26 mouse cellular contexts compared by ENCODE assay signal in genomic region chr4:109662271-109662670, GRCm38 (mm10). TPM values are rescaled to one million over a fixed set of nuclear protein-coding genes. Genes with fewer than 3 reads are reported as not detected.
A peak's percentile ranks its signal among the peaks of the same experiment; 100 is the strongest.
DNase-seq lines count a peak whose midpoint lies in the region; ATAC-seq lines count a peak whose summit lies in the region.
"Had no signal": no experiment of that assay in that cellular context is flagged by ENCODE, and none has a peak within 500 bp of the region (broad histone marks: within the 10 kb centered on the region; RNA-seq: fewer than 3 reads in every experiment).

No protein-coding gene starts in this region.

- 14% methylated on average over 5 of the region's 5 CpGs for WGBS in midbrain, embryonic 14.5 days
- 8% methylated on average over 5 of the region's 5 CpGs for WGBS in midbrain, embryonic 13.5 days
- 5% methylated on average over 5 of the region's 5 CpGs for WGBS in embryonic facial prominence, embryonic 10.5 days
- WGBS in forebrain, embryonic 13.5 days = 17% methylated on average over 5 of the region's 5 CpGs

- no peak for ATAC-seq in midbrain, embryonic 14.5 days (ENCODE audit: low FRiP score, low TSS enrichment)
- ATAC-seq in midbrain, embryonic 13.5 days = no peak
- no peak for ATAC-seq in forebrain, embryonic 13.5 days
- ATAC-seq: forebrain, postnatal 0 days; intestine, postnatal 0 days; lung, postnatal 0 days; Patski had no signal

- H3K4me3 ChIP-seq in midbrain, embryonic 14.5 days (replicated peaks; ENCODE audit: low read depth, low read length) = no peak overlapping the region
- H3K4me3 ChIP-seq in midbrain, embryonic 13.5 days (replicated peaks) = no peak overlapping the region
- no peak overlapping the region for H3K4me3 ChIP-seq in embryonic facial prominence, embryonic 10.5 days
- no peak overlapping the region for H3K4me3 ChIP-seq in forebrain, embryonic 13.5 days
- H3K4me3 ChIP-seq: embryonic facial prominence, embryonic 15.5 days; forebrain, embryonic 10.5 days; heart, adult 2 months; heart, embryonic 15.5 days; kidney, embryonic 15.5 days; left cerebral cortex, adult 2 months had no signal

- H3K27ac ChIP-seq in midbrain, embryonic 14.5 days (replicated peaks; ENCODE audit: low read depth, low read length) = no peak overlapping the region
- no peak overlapping the region for H3K27ac ChIP-seq in midbrain, embryonic 13.5 days
- no peak overlapping the region for H3K27ac ChIP-seq in embryonic facial prominence, embryonic 10.5 days (replicated peaks)
- no peak overlapping the region for H3K27ac ChIP-seq in forebrain, embryonic 13.5 days
- H3K27ac ChIP-seq: embryonic facial prominence, embryonic 15.5 days; forebrain, embryonic 10.5 days; heart, adult 2 months; heart, embryonic 15.5 days; kidney, embryonic 15.5 days; left cerebral cortex, adult 2 months; macrophage had no signal

- H3K4me2 ChIP-seq in midbrain, embryonic 14.5 days (ENCODE audit: low read length) = no peak overlapping the region
- no peak overlapping the region for H3K4me2 ChIP-seq in midbrain, embryonic 13.5 days (replicated peaks)
- H3K4me2 ChIP-seq in forebrain, embryonic 13.5 days = no peak overlapping the region
- H3K4me2 ChIP-seq: embryonic facial prominence, embryonic 15.5 days; heart, embryonic 15.5 days; kidney, embryonic 15.5 days had no signal

- H3K9ac ChIP-seq in midbrain, embryonic 14.5 days (replicated peaks; ENCODE audit: low read length) = no peak overlapping the region
- H3K9ac ChIP-seq in midbrain, embryonic 13.5 days (replicated peaks) = no peak overlapping the region
- H3K9ac ChIP-seq in forebrain, embryonic 13.5 days = no peak overlapping the region
- H3K9ac ChIP-seq: embryonic facial prominence, embryonic 15.5 days; forebrain, postnatal 0 days; heart, embryonic 15.5 days; kidney, embryonic 15.5 days had no signal

- peaks cover 17% of the 10 kb centered on the region for H3K4me1 ChIP-seq in midbrain, embryonic 14.5 days (ENCODE audit: control insufficient read depth, insufficient read depth, low read length)
- H3K4me1 ChIP-seq in midbrain, embryonic 13.5 days (replicated peaks) = peaks cover 34% of the 10 kb centered on the region
- H3K4me1 ChIP-seq in embryonic facial prominence, embryonic 10.5 days = peaks cover 26% of the 10 kb centered on the region
- H3K4me1 ChIP-seq in forebrain, embryonic 13.5 days = peaks cover 36% of the 10 kb centered on the region

- no peaks in the 10 kb centered on the region for H3K36me3 ChIP-seq in midbrain, embryonic 14.5 days (ENCODE audit: control insufficient read depth, insufficient read depth, low read length)
- H3K36me3 ChIP-seq in midbrain, embryonic 13.5 days = no peaks in the 10 kb centered on the region
- H3K36me3 ChIP-seq in embryonic facial prominence, embryonic 10.5 days (replicated peaks) = no peaks in the 10 kb centered on the region
- no peaks in the 10 kb centered on the region for H3K36me3 ChIP-seq in forebrain, embryonic 13.5 days (ENCODE audit: poor library complexity, severe bottlenecking)
- H3K36me3 ChIP-seq: embryonic facial prominence, embryonic 15.5 days; forebrain, embryonic 10.5 days; heart, embryonic 15.5 days; kidney, embryonic 15.5 days had no signal

- H3K9me3 ChIP-seq in midbrain, embryonic 14.5 days (ENCODE audit: control insufficient read depth, low read length) = no peaks in the 10 kb centered on the region
- no peaks in the 10 kb centered on the region for H3K9me3 ChIP-seq in midbrain, embryonic 13.5 days
- no peaks in the 10 kb centered on the region for H3K9me3 ChIP-seq in embryonic facial prominence, embryonic 10.5 days
- no peaks in the 10 kb centered on the region for H3K9me3 ChIP-seq in forebrain, embryonic 13.5 days (replicated peaks)
- H3K9me3 ChIP-seq: embryonic facial prominence, embryonic 15.5 days; forebrain, embryonic 10.5 days; heart, embryonic 15.5 days; kidney, embryonic 15.5 days had no signal

- DNase-seq in heart, adult 11 months = peak; percentile 37
- no peak for DNase-seq in heart, adult 9 months (ENCODE audit: low spot score in 2 of 2)
- peak; percentile 19 for DNase-seq in midbrain, embryonic 14.5 days
- peak; percentile 46 for DNase-seq in Muller cell, postnatal 12 days (ENCODE audit: inconsistent ontology term)
- peak; percentile 15 for DNase-seq in embryonic facial prominence, embryonic 10.5 days (ENCODE audit: low spot score)
- no peak for DNase-seq in ovary, postnatal 14 days (ENCODE audit: low spot score)
- DNase-seq: adrenal gland, postnatal 25 days; cerebellum, adult 11-12 months; cerebellum, postnatal 10 days; forebrain, postnatal 0 days; gastrocnemius, postnatal 25 days; heart, adult 2 months; heart, postnatal 4 days; kidney, postnatal 36 days; right cerebral cortex, postnatal 14 days had no signal

- H3K27me3 ChIP-seq in midbrain, embryonic 14.5 days (ENCODE audit: control insufficient read depth, insufficient read depth, low read length) = peaks cover 70% of the 10 kb centered on the region
- peaks cover 76% of the 10 kb centered on the region for H3K27me3 ChIP-seq in midbrain, embryonic 13.5 days
- H3K27me3 ChIP-seq in embryonic facial prominence, embryonic 10.5 days (replicated peaks; ENCODE audit: low read depth, poor library complexity, severe bottlenecking) = peaks cover 90% of the 10 kb centered on the region
- peaks cover 54% of the 10 kb centered on the region for H3K27me3 ChIP-seq in forebrain, embryonic 13.5 days
- H3K27me3 ChIP-seq: Patski had no signal

RNA-seq across cellular contexts. Expression of gene Cdkn2c, which starts 4.7 kb away (rescaled TPM):
- polyA plus RNA-seq in midbrain, embryonic 14.5 days (2014; fragmentation: Nextera tagmentation; extraction: Ambion mirVana) = 1.4 and 3.0 TPM in 2 replicates
- 2.3 and 5.7 TPM in 2 replicates for polyA plus RNA-seq in midbrain, embryonic 13.5 days (2015; fragmentation: Nextera tagmentation; extraction: Ambion mirVana)
- 1.3 and 2.0 TPM in 2 replicates for polyA plus RNA-seq in embryonic facial prominence, embryonic 10.5 days (2016; fragmentation: Nextera tagmentation; extraction: Ambion mirVana)
- polyA plus RNA-seq in forebrain, embryonic 13.5 days (2015; fragmentation: Nextera tagmentation; extraction: Ambion mirVana) = 9.9 and 13.5 TPM in 2 replicates

RNA-seq across cellular contexts. Expression of gene Faf1, which starts 14.1 kb away (rescaled TPM):
- 40.9 and 48.4 TPM in 2 replicates for polyA plus RNA-seq in midbrain, embryonic 14.5 days (2014; fragmentation: Nextera tagmentation; extraction: Ambion mirVana)
- polyA plus RNA-seq in midbrain, embryonic 13.5 days (2015; fragmentation: Nextera tagmentation; extraction: Ambion mirVana) = 29.2 and 32.9 TPM in 2 replicates
- polyA plus RNA-seq in embryonic facial prominence, embryonic 10.5 days (2016; fragmentation: Nextera tagmentation; extraction: Ambion mirVana) = 27.4 and 29.7 TPM in 2 replicates
- 28.0 and 30.4 TPM in 2 replicates for polyA plus RNA-seq in forebrain, embryonic 13.5 days (2015; fragmentation: Nextera tagmentation; extraction: Ambion mirVana)

Comparison
In these comparisons a context has a peak if more than half of its experiments do, and no peak if none do; other contexts are left out.
1. DNase-seq: peak in heart, adult 11 months (single experiment), midbrain, embryonic 14.5 days (single experiment), Muller cell, postnatal 12 days (single experiment) and embryonic facial prominence, embryonic 10.5 days (single experiment); none in heart, adult 9 months (0 of 2) and ovary, postnatal 14 days (single experiment).